Mouse (Mus musculus) embryonic facial prominence, embryonic 10.5 days (tissue): ENCODE results near the gene Lrrc36. TPM values are rescaled to one million over a fixed set of nuclear protein-coding genes. Genes with fewer than 3 reads are reported as not detected.
A peak's percentile ranks its signal among the peaks of the same experiment; 100 is the strongest.

Source experiments
- DNase-seq: peaks from one replicate; pipeline ENCODE4 v3.0.0-alpha.2; 2017; ENCODE audit warnings: low spot score
- H3K27ac ChIP-seq: fragments of 300-500 bp; sonication (generic); replicated peaks from 2 replicates; pipeline ENCODE4 v1.5.1; 2016; ENCODE audit warnings: mild to moderate bottlenecking
- H3K27me3 ChIP-seq: fragments of 300-500 bp; sonication (generic); replicated peaks from 2 replicates; pipeline ENCODE4 v1.6.1; 2016; ENCODE audit warnings: low read depth, mild to moderate bottlenecking; ENCODE audit not compliant: poor library complexity, severe bottlenecking
- H3K36me3 ChIP-seq: fragments of 300-500 bp; sonication (generic); replicated peaks from 2 replicates; pipeline ENCODE4 v1.6.1; 2016; ENCODE audit warnings: mild to moderate bottlenecking, moderate library complexity
- H3K4me1 ChIP-seq: fragments of 300-500 bp; sonication (generic); 2 replicates; pipeline ENCODE4 v1.6.1; 2016
- H3K4me3 ChIP-seq: fragments of 300-500 bp; sonication (generic); 2 replicates; pipeline ENCODE4 v1.5.1; 2016; ENCODE audit warnings: mild to moderate bottlenecking, moderate library complexity
- H3K9me3 ChIP-seq: fragments of 300-500 bp; sonication (generic); 2 replicates; pipeline ENCODE4 v1.6.1; 2016; ENCODE audit warnings: mild to moderate bottlenecking
- WGBS: fragments of 180-500 bp; shearing (Covaris S2); methylation state at CpG from one replicate; pipeline ENCODE4 v1.1.7; 2016; 5-methylcytosine and 5-hydroxymethylcytosine counted together
- polyA plus RNA-seq: library from polyadenylated mRNA; unstranded; fragments of >200 nt; fragmentation: Nextera tagmentation; extraction: Ambion mirVana; gene quantifications from 2 replicates; pipeline ENCODE4 v1.2.1, GENCODE M21; 2016

The Lrrc36 gene
- polyA plus RNA-seq, 1 experiment from 2014 or later = 0.29 TPM

GRCm38 (mm10) chr8:105453296-105453695 lies 39.9 kb downstream of the Lrrc36 start:
- Histone ChIP-seq H3K4me1 (peaks cover 4% of the 10 kb centered on the region; the same call in 1 of the 2 replicates), H3K36me3 (no peaks in the 10 kb centered on the region), H3K27ac (no peak overlapping the region), H3K27me3 (no peaks in the 10 kb centered on the region), H3K4me3 (no peak overlapping the region), H3K9me3 (no peaks in the 10 kb centered on the region)
- 74% methylated on average over 5 of the region's 5 CpGs for WGBS
- no peak for DNase-seq

GRCm38 (mm10) chr8:105454088-105454487 lies 40.7 kb downstream of the Lrrc36 start:
- H3K27ac ChIP-seq = no peak overlapping the region
- no peaks in the 10 kb centered on the region for H3K27me3 ChIP-seq
- DNase-seq = no peak
- no peaks in the 10 kb centered on the region for H3K36me3 ChIP-seq
- 78% methylated on average over 5 of the region's 5 CpGs for WGBS
- H3K4me1 ChIP-seq = peaks cover 4% of the 10 kb centered on the region; the same call in 1 of the 2 replicates
- no peak overlapping the region for H3K4me3 ChIP-seq
- H3K9me3 ChIP-seq = no peaks in the 10 kb centered on the region

GRCm38 (mm10) chr8:105455218-105455617 lies 41.8 kb downstream of the Lrrc36 start:
- Histone ChIP-seq H3K27me3 (no peaks in the 10 kb centered on the region), H3K36me3 (no peaks in the 10 kb centered on the region), H3K4me3 (no peak overlapping the region), H3K27ac (no peak overlapping the region), H3K4me1 (peaks cover 4% of the 10 kb centered on the region; the same call in 1 of the 2 replicates), H3K9me3 (no peaks in the 10 kb centered on the region)
- DNase-seq = no peak
- WGBS = 64% methylated on average over 10 of the region's 10 CpGs

- Histone ChIP-seq H3K27ac (no peak overlapping the region), H3K4me1 (peaks cover 26% of the 10 kb centered on the region), H3K27me3 (no peaks in the 10 kb centered on the region), H3K4me3 (no peak overlapping the region), H3K36me3 (no peaks in the 10 kb centered on the region), H3K9me3 (no peaks in the 10 kb centered on the region)
- no peak for DNase-seq
- WGBS = 68% methylated on average over 13 of the region's 13 CpGs
These were observed 47.9 kb downstream of the Lrrc36 start for GRCm38 (mm10) chr8:105461085-105461803.

GRCm38 (mm10) chr8:105464595-105464994 lies 51.2 kb downstream of the Lrrc36 start:
- H3K27me3 ChIP-seq = peaks cover 3% of the 10 kb centered on the region; the same call in 1 of the 2 replicates
- no peak for DNase-seq
- 71% methylated on average over 7 of the region's 7 CpGs for WGBS
- peaks cover 31% of the 10 kb centered on the region for H3K4me1 ChIP-seq
- no peak overlapping the region for H3K4me3 ChIP-seq
- H3K9me3 ChIP-seq = no peaks in the 10 kb centered on the region
- 0 out of 2 replicates have a peak, but pooled peaks cover 10% of the 10 kb centered on the region for H3K36me3 ChIP-seq
- H3K27ac ChIP-seq = 0 out of 2 replicates have a peak overlapping the region, but pooled peaks have one; percentile 8

- no peak for DNase-seq
- H3K4me1 ChIP-seq = peaks cover 42% of the 10 kb centered on the region
- H3K27me3 ChIP-seq = peaks cover 18% of the 10 kb centered on the region; the same call in 1 of the 2 replicates
These were observed 52.9 kb downstream of the Lrrc36 start for GRCm38 (mm10) chr8:105466246-105466645.

GRCm38 (mm10) chr8:105466700-105467291 lies 53.4 kb downstream of the Lrrc36 start:
- 86% methylated on average over 7 of the region's 7 CpGs for WGBS
- H3K27ac ChIP-seq = no peak overlapping the region
- H3K4me1 ChIP-seq = peaks cover 45% of the 10 kb centered on the region
- 0 out of 2 replicates have a peak, but pooled peaks cover 10% of the 10 kb centered on the region for H3K36me3 ChIP-seq
- H3K4me3 ChIP-seq = no peak overlapping the region
- no peak for DNase-seq
- peaks cover 23% of the 10 kb centered on the region for H3K27me3 ChIP-seq
- no peaks in the 10 kb centered on the region for H3K9me3 ChIP-seq

More at GRCm38 (mm10) chr8:105466246-105466645, 52.9 kb downstream of the Lrrc36 start:
- no peak overlapping the region for H3K4me3 ChIP-seq
- 0 out of 2 replicates have a peak, but pooled peaks cover 10% of the 10 kb centered on the region for H3K36me3 ChIP-seq
- WGBS = 85% methylated on average over 6 of the region's 6 CpGs
- H3K9me3 ChIP-seq = no peaks in the 10 kb centered on the region
- H3K27ac ChIP-seq = no peak overlapping the region

GRCm38 (mm10) chr8:105467396-105467985 lies 54.1 kb downstream of the Lrrc36 start:
- WGBS = 93% methylated on average over 10 of the region's 10 CpGs

GRCm38 (mm10) chr8:105468002-105468720 lies 54.8 kb downstream of the Lrrc36 start:
- no peaks in the 10 kb centered on the region for H3K9me3 ChIP-seq
- no peak overlapping the region for H3K4me3 ChIP-seq
- peaks cover 58% of the 10 kb centered on the region for H3K4me1 ChIP-seq
- peaks cover 36% of the 10 kb centered on the region for H3K27me3 ChIP-seq
- DNase-seq = no peak
- WGBS = 91% methylated on average over 27 of the region's 27 CpGs
- H3K36me3 ChIP-seq = 0 out of 2 replicates have a peak, but pooled peaks cover 10% of the 10 kb centered on the region
- H3K27ac ChIP-seq = 0 out of 2 replicates have a peak overlapping the region, but pooled peaks have one; percentile 26

More at GRCm38 (mm10) chr8:105467396-105467985, 54.1 kb downstream of the Lrrc36 start:
- Histone ChIP-seq H3K9me3 (no peaks in the 10 kb centered on the region), H3K27ac (no peak overlapping the region), H3K4me1 (peaks cover 52% of the 10 kb centered on the region), H3K36me3 (0 out of 2 replicates have a peak, but pooled peaks cover 10% of the 10 kb centered on the region), H3K27me3 (peaks cover 30% of the 10 kb centered on the region), H3K4me3 (no peak overlapping the region)
- no peak for DNase-seq

- DNase-seq = peak; percentile 51
- H3K4me1 ChIP-seq = peaks cover 58% of the 10 kb centered on the region
- WGBS = 40% methylated on average over 6 of the region's 6 CpGs
These were observed 55.8 kb downstream of the Lrrc36 start for GRCm38 (mm10) chr8:105469041-105469695.

GRCm38 (mm10) chr8:105469816-105470215 lies 56.4 kb downstream of the Lrrc36 start:
- Histone ChIP-seq H3K4me1 (peaks cover 59% of the 10 kb centered on the region), H3K27ac (peak overlapping the region; percentile 80; the same call in 1 of the 2 replicates), H3K36me3 (0 out of 2 replicates have a peak, but pooled peaks cover 10% of the 10 kb centered on the region), H3K9me3 (no peaks in the 10 kb centered on the region), H3K4me3 (peak overlapping the region; percentile 56; the same call in 1 of the 2 replicates), H3K27me3 (peaks cover 53% of the 10 kb centered on the region)
- 94% methylated on average over 5 of the region's 5 CpGs for WGBS
- no peak for DNase-seq

More at GRCm38 (mm10) chr8:105469041-105469695, 55.8 kb downstream of the Lrrc36 start:
- H3K27me3 ChIP-seq = peaks cover 46% of the 10 kb centered on the region
- no peaks in the 10 kb centered on the region for H3K9me3 ChIP-seq
- peak overlapping the region; percentile 62; the same call in 1 of the 2 replicates for H3K27ac ChIP-seq
- peak overlapping the region; percentile 56; the same call in 1 of the 2 replicates for H3K4me3 ChIP-seq
- H3K36me3 ChIP-seq = 0 out of 2 replicates have a peak, but pooled peaks cover 10% of the 10 kb centered on the region
